17 mouse cellular contexts compared by ENCODE assay signal in genomic region chr17:30819134-30819533, GRCm38 (mm10).
A peak's percentile ranks its signal among the peaks of the same experiment; 100 is the strongest.
DNase-seq lines count a peak whose midpoint lies in the region; TF ChIP-seq lines count a peak whose summit lies in the region.
"Had no signal": no experiment of that assay in that cellular context is flagged by ENCODE, and none has a peak within 500 bp of the region (broad histone marks: within the 10 kb centered on the region; RNA-seq: fewer than 3 reads in every experiment).

No protein-coding gene starts in this region.

- no peaks in the 10 kb centered on the region for H3K27me3 ChIP-seq in thymus, adult 2 months (ENCODE audit: control insufficient read depth, insufficient read depth, low read length)
- H3K27me3 ChIP-seq in MEL (ENCODE audit: control insufficient read depth in 1 of 2, insufficient read depth in 2 of 2, low read length in 2 of 2): no peaks in the 10 kb centered on the region
- H3K27me3 ChIP-seq: hindbrain, embryonic 12.5 days; limb, embryonic 13.5 days; liver, embryonic 15.5 days; neural tube, embryonic 13.5 days had no signal

- H3K79me2 ChIP-seq in MEL (ENCODE audit: control insufficient read depth, insufficient read depth, low read length, poor library complexity): no peaks in the 10 kb centered on the region

- no peak for DNase-seq in layer of hippocampus, adult 2 months (ENCODE audit: low spot score in 2 of 2)
- no peak for DNase-seq in layer of hippocampus, adult 9-11 months
- DNase-seq in thymus, postnatal 14 days: peak; percentile 24
- DNase-seq in thymus, adult 2 months: no peak
- DNase-seq in MEL (ENCODE audit: low read depth, low spot score): no peak
- no peak for DNase-seq in kidney, adult 8-10 months
- no peak for DNase-seq in cerebellum, adult 11 months
- no peak for DNase-seq in right cerebral cortex, postnatal 36 days (ENCODE audit: low spot score in 2 of 2)
- DNase-seq: cerebellum, adult 8-10 months; heart, postnatal 10 days; midbrain, embryonic 14.5 days had no signal

- no peak overlapping the region for H3K4me3 ChIP-seq in layer of hippocampus, adult 2 months
- no peak overlapping the region for H3K4me3 ChIP-seq in thymus, adult 2 months (ENCODE audit: control insufficient read depth, insufficient read depth, low read length)
- no peak overlapping the region for H3K4me3 ChIP-seq in MEL (ENCODE audit: control insufficient read depth in 1 of 2, insufficient read depth in 1 of 2, low read depth in 2 of 2, low read length in 2 of 2)
- H3K4me3 ChIP-seq: forebrain, embryonic 10.5 days; hindbrain, embryonic 12.5 days; kidney, embryonic 15.5 days; limb, embryonic 13.5 days; liver, embryonic 15.5 days; neural tube, embryonic 13.5 days had no signal

- no peak overlapping the region for H3K27ac ChIP-seq in layer of hippocampus, adult 2 months
- no peak overlapping the region for H3K27ac ChIP-seq in thymus, adult 2 months (ENCODE audit: control insufficient read depth, insufficient read depth, low read length)
- no peak overlapping the region for H3K27ac ChIP-seq in MEL (ENCODE audit: control insufficient read depth, low read depth, low read length)
- H3K27ac ChIP-seq: forebrain, embryonic 10.5 days; hindbrain, embryonic 12.5 days; kidney, embryonic 15.5 days; limb, embryonic 13.5 days; liver, embryonic 15.5 days; neural tube, embryonic 13.5 days had no signal

- TF ChIP-seq POLR2A in thymus, adult 2 months (IDR thresholded peaks at IDR 0.05; ENCODE audit: control insufficient read depth, extremely low read depth, insufficient read depth, low read length, poor library complexity): no peak
- no peak for TF ChIP-seq POLR2A in MEL (IDR thresholded peaks at IDR 0.05; ENCODE audit: control insufficient read depth in 1 of 2, insufficient read depth in 1 of 2, low read depth in 1 of 2, low read length in 2 of 2, poor library complexity in 1 of 2)

- H3K9me3 ChIP-seq in MEL (replicated peaks; ENCODE audit: insufficient read depth, low read length): no peaks in the 10 kb centered on the region
- H3K9me3 ChIP-seq: forebrain, embryonic 10.5 days; hindbrain, embryonic 12.5 days; kidney, embryonic 15.5 days; limb, embryonic 13.5 days; liver, embryonic 15.5 days; neural tube, embryonic 13.5 days had no signal

- TF ChIP-seq CTCF in layer of hippocampus, adult 2 months (conservative IDR thresholded peaks at IDR 0.05): peak; percentile 39
- TF ChIP-seq CTCF in thymus, adult 2 months (IDR thresholded peaks at IDR 0.05; ENCODE audit: borderline replicate concordance, control insufficient read depth, extremely low read depth, insufficient read depth, low read length, poor library complexity): no peak
- peak in 2 of 3 experiments; percentile 36 to 38; a peak in 5 of 6 replicates for TF ChIP-seq CTCF in MEL (IDR thresholded peaks at IDR 0.05 in 2 of 3, conservative IDR thresholded peaks at IDR 0.05 in 1 of 3; ENCODE audit: control insufficient read depth in 1 of 3, insufficient read depth in 1 of 3, low read depth in 2 of 3, low read length in 3 of 3, poor library complexity in 1 of 3, severe bottlenecking in 1 of 3)

- TF ChIP-seq EP300 in MEL (IDR thresholded peaks at IDR 0.05; ENCODE audit: low read depth in 1 of 2, low read length in 2 of 2): no peak

- TF ChIP-seq RAD21 in MEL (IDR thresholded peaks at IDR 0.05; ENCODE audit: low read depth, low read length): no peak

- no peaks in the 10 kb centered on the region for H3K4me1 ChIP-seq in thymus, adult 2 months (replicated peaks; ENCODE audit: control insufficient read depth, insufficient read depth, low read length)
- H3K4me1 ChIP-seq in MEL (ENCODE audit: control insufficient read depth in 1 of 2, insufficient read depth in 2 of 2, low read length in 2 of 2): peaks cover 10 to 11% of the 10 kb centered on the region in 2 experiments; a peak in 3 of 4 replicates
- H3K4me1 ChIP-seq: forebrain, embryonic 10.5 days; kidney, embryonic 15.5 days; limb, embryonic 13.5 days; liver, embryonic 15.5 days; neural tube, embryonic 13.5 days had no signal

- H3K9ac ChIP-seq in MEL (ENCODE audit: control insufficient read depth, low read depth, low read length, poor library complexity, severe bottlenecking): no peak overlapping the region
- H3K9ac ChIP-seq: hindbrain, embryonic 12.5 days; kidney, embryonic 15.5 days; limb, embryonic 13.5 days; liver, embryonic 15.5 days; neural tube, embryonic 13.5 days had no signal

- WGBS in thymus, adult 2 months: 98% methylated on average over 8 of the region's 8 CpGs

- peaks cover 21% of the 10 kb centered on the region for H3K36me3 ChIP-seq in thymus, adult 2 months (ENCODE audit: control insufficient read depth, insufficient read depth, low read length)
- H3K36me3 ChIP-seq in MEL (ENCODE audit: control insufficient read depth in 1 of 2, insufficient read depth in 2 of 2, low read length in 2 of 2): peaks cover 0 to 8% of the 10 kb centered on the region in 2 experiments; a peak in 2 of 4 replicates
- H3K36me3 ChIP-seq: forebrain, embryonic 10.5 days; hindbrain, embryonic 12.5 days; kidney, embryonic 15.5 days; limb, embryonic 13.5 days; liver, embryonic 15.5 days; neural tube, embryonic 13.5 days had no signal

TF ChIP-seq in MEL, 35 proteins besides CTCF, POLR2A, EP300 and RAD21:
- TF ChIP-seq POLR2AphosphoS5 (IDR thresholded peaks at IDR 0.05; ENCODE audit: borderline replicate concordance, low read depth, low read length) (no peak), SMC3 (IDR thresholded peaks at IDR 0.05; ENCODE audit: low read depth, low read length) (no peak), JUND (IDR thresholded peaks at IDR 0.05; ENCODE audit: low read depth, low read length) (no peak), HCFC1 (IDR thresholded peaks at IDR 0.05; ENCODE audit: low read depth, low read length) (no peak), TBP (IDR thresholded peaks at IDR 0.05; ENCODE audit: low read depth, low read length) (no peak), MYB (IDR thresholded peaks at IDR 0.05; ENCODE audit: low read depth, low read length) (no peak), TCF12 (IDR thresholded peaks at IDR 0.05; ENCODE audit: low read depth, low read length) (no peak), USF1 (IDR thresholded peaks at IDR 0.05; ENCODE audit: low read depth, low read length) (no peak), GABPA (IDR thresholded peaks at IDR 0.05; ENCODE audit: low read depth, low read length) (no peak), MAX (IDR thresholded peaks at IDR 0.05; ENCODE audit: low read length) (no peak), SIN3A (IDR thresholded peaks at IDR 0.05; ENCODE audit: low read length) (no peak), ZKSCAN1 (IDR thresholded peaks at IDR 0.05; ENCODE audit: low read depth, low read length) (no peak), TAL1 (IDR thresholded peaks at IDR 0.05; ENCODE audit: low read length) (no peak), CHD2 (IDR thresholded peaks at IDR 0.05; ENCODE audit: low read length) (no peak), MEF2A (IDR thresholded peaks at IDR 0.05; ENCODE audit: extremely low read depth, insufficient replicate concordance, low read depth, low read length, poor library complexity, severe bottlenecking) (no peak), MYC (IDR thresholded peaks at IDR 0.05; ENCODE audit: low read depth, low read length) (no peak), E2F4 (IDR thresholded peaks at IDR 0.05; ENCODE audit: borderline replicate concordance, low read depth, low read length) (no peak), NRF1 (IDR thresholded peaks at IDR 0.05; ENCODE audit: insufficient read depth, low read depth, low read length, poor library complexity, severe bottlenecking) (no peak), GATA1 (IDR thresholded peaks at IDR 0.05; ENCODE audit: low read depth, low read length) (no peak)
